Mouse (Mus musculus): Measurements from ENCODE around the gene Dennd1b.

- TF ChIP-seq CTCF (conservative IDR thresholded peaks at IDR 0.05; ENCODE audit: low read length) (no peak), NANOG (IDR thresholded peaks at IDR 0.05; ENCODE audit: borderline replicate concordance, low read length) (no peak), POU5F1 (IDR thresholded peaks at IDR 0.05; ENCODE audit: borderline replicate concordance, low read length) (no peak)
These were observed 19.8 kb downstream of the Dennd1b start for GRCm38 (mm10) chr1:138983064-138983463.

Data from E14TG2a.4 (cell line).